Mouse (Mus musculus): ENCODE results near the gene Samsn1.

DNA sequence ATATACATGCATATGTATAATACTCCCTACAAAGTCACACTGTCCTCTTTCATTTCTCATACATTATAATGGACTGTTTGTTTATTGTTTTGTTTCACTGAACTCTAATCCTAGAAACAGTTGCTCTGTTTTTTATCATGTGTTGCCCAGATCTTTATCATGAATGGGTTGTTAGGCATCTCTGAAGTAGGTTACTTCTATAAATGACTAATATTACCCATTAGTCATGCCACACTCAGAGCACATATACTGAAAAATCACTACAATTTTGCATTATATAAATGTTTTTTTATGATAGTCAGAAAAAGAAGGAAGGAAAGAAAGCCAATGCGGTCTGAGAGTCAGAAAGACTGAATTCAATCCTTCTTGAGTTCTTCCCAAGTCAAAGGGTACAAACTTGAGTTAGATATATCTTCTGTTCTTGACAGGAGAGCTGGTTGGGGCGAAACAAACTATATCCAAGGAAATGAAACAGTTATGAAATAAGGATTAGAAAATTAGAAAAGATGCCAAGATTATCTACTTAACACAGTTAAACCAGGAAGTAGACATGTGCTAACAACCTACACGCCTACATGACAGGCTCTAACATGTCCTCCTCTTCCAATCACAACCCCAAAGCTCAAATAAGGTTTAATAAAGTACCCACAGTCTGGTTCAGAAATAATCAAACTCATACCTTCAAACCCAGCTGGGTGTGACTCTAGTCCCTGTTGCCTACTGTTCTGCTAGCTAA, 122.0 kb downstream of the Samsn1 start:
- TF ChIP-seq HCFC1 (IDR thresholded peaks at IDR 0.05; ENCODE audit: borderline replicate concordance, insufficient read depth, low read length) (no peak), ZC3H11A (IDR thresholded peaks at IDR 0.05; ENCODE audit: borderline replicate concordance, low read depth, low read length) (no peak)

Data from ES-E14 (cell line).